Mouse (Mus musculus) liver, adult (tissue): ENCODE measurements around the gene Btbd11.

ENCODE experiments used
- GATA4 ChIP-seq: IDR thresholded peaks from 2 replicates; pipeline ENCODE4 v1.6.1; 2014; ENCODE audit warnings: mild to moderate bottlenecking, low read length; ENCODE audit not compliant: insufficient replicate concordance

The Btbd11 gene

GRCm38 (mm10) chr10:85572571-85572970 lies 186.0 kb downstream of the Btbd11 start:
- no peak for TF ChIP-seq GATA4

GRCm38 (mm10) chr10:85577891-85578420 lies 191.3 kb downstream of the Btbd11 start:
- no peak for TF ChIP-seq GATA4

GRCm38 (mm10) chr10:85578571-85579465 lies 192.2 kb downstream of the Btbd11 start:
- TF ChIP-seq GATA4: no peak

GRCm38 (mm10) chr10:85587758-85588157 lies 201.1 kb downstream of the Btbd11 start:
- TF ChIP-seq GATA4: no peak

GRCm38 (mm10) chr10:85590043-85590442 lies 203.4 kb downstream of the Btbd11 start:
- no peak for TF ChIP-seq GATA4

GRCm38 (mm10) chr10:85591296-85591695 lies 204.7 kb downstream of the Btbd11 start:
- no peak for TF ChIP-seq GATA4

GRCm38 (mm10) chr10:85591986-85592385 lies 205.4 kb downstream of the Btbd11 start:
- TF ChIP-seq GATA4: no peak

GRCm38 (mm10) chr10:85596301-85596700 lies 209.7 kb downstream of the Btbd11 start:
- TF ChIP-seq GATA4: no peak

- no peak for TF ChIP-seq GATA4
Measured at GRCm38 (mm10) chr10:85598093-85598599, 211.5 kb downstream of the Btbd11 start.

- TF ChIP-seq GATA4: no peak
Measured at GRCm38 (mm10) chr10:85598603-85599542, 212.3 kb downstream of the Btbd11 start.

GRCm38 (mm10) chr10:85602546-85602945 lies 215.9 kb downstream of the Btbd11 start:
- TF ChIP-seq GATA4: no peak

- TF ChIP-seq GATA4: no peak
Measured at GRCm38 (mm10) chr10:85604556-85604955, 217.9 kb downstream of the Btbd11 start.

- TF ChIP-seq GATA4: no peak
Measured at GRCm38 (mm10) chr10:85608550-85609278, 222.1 kb downstream of the Btbd11 start.

- no peak for TF ChIP-seq GATA4
Measured at GRCm38 (mm10) chr10:85617080-85617479, 230.5 kb downstream of the Btbd11 start.
